Mouse (Mus musculus): Measurements from ENCODE around the gene Zmym6. TPM values are rescaled to one million over a fixed set of nuclear protein-coding genes. Genes with fewer than 3 reads are reported as not detected.
"Not testable (repeated sequence)": the region's sequence is repeated elsewhere in the genome, so short reads cannot be mapped to it uniquely, and the experiment has no call there.

Gene Zmym6
- polyA plus RNA-seq, 1 experiment from 2014 or later: 10.6 TPM

DNA sequence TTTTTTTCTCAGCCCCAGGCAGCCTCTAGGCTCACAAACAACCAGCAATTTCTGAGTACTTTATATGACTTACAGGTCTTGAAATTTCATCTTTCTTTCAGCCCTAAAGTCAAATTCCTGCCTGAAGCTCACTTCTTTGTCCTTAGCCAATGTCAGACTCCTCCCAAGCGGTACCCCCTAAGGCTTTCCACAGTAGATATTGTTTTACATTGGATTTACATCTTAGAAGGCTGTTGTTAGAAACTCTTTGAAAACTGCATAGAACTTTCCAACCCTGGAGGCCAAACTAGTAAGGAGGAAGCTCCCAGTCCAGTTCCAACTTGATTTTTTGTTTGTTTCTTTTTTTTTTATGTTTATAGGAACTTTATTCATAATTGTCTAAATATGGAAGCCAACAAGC lies 13.1 kb upstream of the Zmym6 start:
- no peak overlapping the region for H3K4me2 ChIP-seq
- H3K36me3 ChIP-seq: peaks cover 6% of the 10 kb centered on the region
- H3K9me3 ChIP-seq: peaks cover 2% of the 10 kb centered on the region; the same call in 1 of the 2 replicates
- no peak overlapping the region for H3K4me3 ChIP-seq
- no peaks in the 10 kb centered on the region for H3K27me3 ChIP-seq (replicated peaks)
- no peak overlapping the region for H3K27ac ChIP-seq (replicated peaks)
- H3K9ac ChIP-seq: no peak overlapping the region
- no peak for ATAC-seq (ENCODE audit: extremely low read depth, insufficient number of reproducible peaks, low FRiP score, low TSS enrichment)
- 33% methylated on average over 1 of the region's 1 CpGs for WGBS
- H3K4me1 ChIP-seq: peaks cover 9% of the 10 kb centered on the region; the same call in 1 of the 2 replicates

DNA sequence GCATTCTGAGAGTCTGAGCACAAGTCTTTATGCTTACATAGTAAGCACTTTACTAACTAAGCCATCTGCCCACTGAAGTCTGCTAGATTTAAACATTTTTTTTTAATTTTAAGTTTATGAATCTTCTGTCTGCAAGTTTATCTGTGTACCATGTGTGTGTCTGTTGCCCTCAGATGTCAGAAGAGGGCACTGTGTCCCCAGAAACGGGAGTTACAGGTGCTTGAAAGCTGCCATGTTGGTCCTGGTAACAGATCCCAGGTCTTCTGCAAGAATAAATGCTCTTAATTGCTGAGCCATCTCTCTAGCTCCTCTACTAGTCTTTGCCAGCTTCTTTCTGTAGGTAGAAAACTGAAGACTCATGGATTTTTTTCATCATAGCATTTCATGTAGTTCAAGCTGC lies 2.3 kb upstream of the Zmym6 start:
- Histone ChIP-seq H3K9me3 (no peaks in the 10 kb centered on the region), H3K4me1 (peaks cover 9% of the 10 kb centered on the region), H3K36me3 (no peaks in the 10 kb centered on the region), H3K4me2 (no peak overlapping the region), H3K9ac (no peak overlapping the region), H3K27me3 (replicated peaks) (no peaks in the 10 kb centered on the region), H3K27ac (replicated peaks) (no peak overlapping the region), H3K4me3 (no peak overlapping the region)
- 52% methylated on average over 1 of the region's 1 CpGs for WGBS
- ATAC-seq (ENCODE audit: extremely low read depth, insufficient number of reproducible peaks, low FRiP score, low TSS enrichment): no peak

DNA sequence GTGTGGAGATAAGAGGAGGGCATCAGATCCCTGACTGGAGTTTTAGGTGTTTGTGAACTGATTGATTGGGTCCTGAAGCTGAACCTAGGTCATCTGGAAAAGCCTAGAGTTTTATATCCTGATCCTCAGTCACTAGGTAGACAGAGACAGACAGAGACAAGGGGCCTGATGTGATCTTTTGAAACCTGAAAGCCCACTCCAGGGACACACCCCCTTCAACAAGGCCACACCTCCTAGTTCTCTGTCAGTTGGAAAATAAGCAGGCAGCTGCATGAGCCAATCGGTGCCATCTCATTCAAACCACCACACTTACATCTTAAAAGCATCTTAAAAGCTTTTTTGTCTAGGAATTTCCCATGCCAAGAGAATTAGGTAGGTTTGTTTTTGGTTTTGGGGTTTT lies 3.6 kb downstream of the Zmym6 start:
- Histone ChIP-seq H3K27me3 (replicated peaks) (no peaks in the 10 kb centered on the region), H3K4me2 (no peak overlapping the region), H3K9ac (no peak overlapping the region), H3K4me3 (no peak overlapping the region), H3K36me3 (no peaks in the 10 kb centered on the region), H3K9me3 (no peaks in the 10 kb centered on the region), H3K4me1 (peaks cover 9% of the 10 kb centered on the region), H3K27ac (replicated peaks) (no peak overlapping the region)
- WGBS: 21% methylated on average over 1 of the region's 1 CpGs
- no peak for ATAC-seq (ENCODE audit: extremely low read depth, insufficient number of reproducible peaks, low FRiP score, low TSS enrichment)

DNA sequence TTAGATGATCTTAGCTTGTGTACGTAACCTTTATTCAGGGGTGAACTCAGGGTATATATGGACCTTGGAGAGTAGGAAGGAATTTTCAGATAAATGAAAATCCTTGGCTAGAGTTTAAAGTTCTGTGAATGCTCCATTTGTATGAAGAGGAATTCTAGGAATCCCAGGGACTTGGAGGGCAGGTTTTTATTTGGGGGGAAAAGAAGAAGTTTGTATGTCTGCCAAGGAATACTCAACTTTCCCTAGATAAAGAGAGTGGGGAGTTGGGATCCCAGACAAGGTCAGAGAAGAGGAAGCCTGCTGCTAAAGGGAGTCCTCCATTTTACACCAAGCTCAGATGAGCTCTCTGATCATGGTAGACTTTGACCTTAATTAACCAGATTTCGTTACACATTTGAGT lies 5.9 kb downstream of the Zmym6 start:
- Histone ChIP-seq H3K9ac (no peak overlapping the region), H3K36me3 (peaks cover under 1% of the 10 kb centered on the region; the same call in 1 of the 2 replicates), H3K9me3 (no peaks in the 10 kb centered on the region), H3K27ac (replicated peaks) (no peak overlapping the region), H3K27me3 (replicated peaks) (no peaks in the 10 kb centered on the region), H3K4me2 (no peak overlapping the region), H3K4me3 (no peak overlapping the region), H3K4me1 (peaks cover 2% of the 10 kb centered on the region)
- WGBS: 66% methylated on average over 2 of the region's 2 CpGs
- no peak for ATAC-seq (ENCODE audit: extremely low read depth, insufficient number of reproducible peaks, low FRiP score, low TSS enrichment)

DNA sequence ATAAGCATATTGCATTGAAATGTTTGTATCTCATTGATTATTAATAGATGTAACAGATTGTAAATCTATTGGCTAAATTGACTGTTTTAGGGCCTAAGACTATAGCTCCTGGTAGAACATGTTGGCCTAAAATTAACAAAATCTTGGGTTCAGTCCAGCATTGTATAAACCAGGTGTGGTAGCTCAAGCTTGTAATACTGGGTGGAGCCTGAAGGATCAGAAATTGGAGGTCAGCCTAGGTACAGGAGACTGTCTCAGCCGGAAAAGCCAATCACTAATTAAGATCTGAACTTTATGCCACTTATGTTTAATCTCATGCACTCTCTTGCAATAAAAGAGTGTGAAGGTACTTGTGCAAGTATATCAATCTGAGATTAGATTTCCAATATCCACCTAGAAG lies 8.6 kb downstream of the Zmym6 start:
- no peaks in the 10 kb centered on the region for H3K4me1 ChIP-seq
- H3K36me3 ChIP-seq: peaks cover 22% of the 10 kb centered on the region
- H3K27ac ChIP-seq (replicated peaks): no peak overlapping the region
- ATAC-seq (ENCODE audit: extremely low read depth, insufficient number of reproducible peaks, low FRiP score, low TSS enrichment): no peak
- no peak overlapping the region for H3K4me2 ChIP-seq
- H3K4me3 ChIP-seq: no peak overlapping the region
- H3K27me3 ChIP-seq (replicated peaks): no peaks in the 10 kb centered on the region
- H3K9me3 ChIP-seq: no peaks in the 10 kb centered on the region
- H3K9ac ChIP-seq: no peak overlapping the region
- WGBS: 86% methylated on average over 1 of the region's 1 CpGs

DNA sequence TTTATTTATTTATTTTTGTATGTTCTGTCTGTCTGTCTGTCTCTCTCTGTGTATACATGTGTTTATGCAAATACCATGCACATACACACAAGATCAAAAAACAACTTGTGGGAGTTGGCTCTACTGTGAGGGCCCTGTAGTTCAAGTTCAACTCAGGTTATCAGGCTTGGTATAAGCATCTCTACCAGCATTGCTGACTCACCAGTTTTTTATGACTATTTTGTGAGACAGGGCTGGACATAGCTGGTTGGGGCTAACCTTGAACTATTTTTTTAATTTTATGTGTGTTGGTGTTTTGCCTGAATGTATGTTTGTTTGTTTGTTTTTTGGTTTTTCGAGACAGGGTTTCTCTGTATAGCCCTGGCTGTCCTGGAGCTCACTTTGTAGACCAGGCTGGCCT lies 14.0 kb downstream of the Zmym6 start:
- Histone ChIP-seq H3K4me3 (no peak overlapping the region), H3K9me3 (no peaks in the 10 kb centered on the region), H3K27ac (replicated peaks) (no peak overlapping the region), H3K4me1 (no peaks in the 10 kb centered on the region), H3K4me2 (no peak overlapping the region), H3K27me3 (replicated peaks) (no peaks in the 10 kb centered on the region), H3K36me3 (peaks cover 45% of the 10 kb centered on the region), H3K9ac (no peak overlapping the region)
- 68% methylated on average over 1 of the region's 1 CpGs for WGBS
- ATAC-seq (ENCODE audit: extremely low read depth, insufficient number of reproducible peaks, low FRiP score, low TSS enrichment): no peak

DNA sequence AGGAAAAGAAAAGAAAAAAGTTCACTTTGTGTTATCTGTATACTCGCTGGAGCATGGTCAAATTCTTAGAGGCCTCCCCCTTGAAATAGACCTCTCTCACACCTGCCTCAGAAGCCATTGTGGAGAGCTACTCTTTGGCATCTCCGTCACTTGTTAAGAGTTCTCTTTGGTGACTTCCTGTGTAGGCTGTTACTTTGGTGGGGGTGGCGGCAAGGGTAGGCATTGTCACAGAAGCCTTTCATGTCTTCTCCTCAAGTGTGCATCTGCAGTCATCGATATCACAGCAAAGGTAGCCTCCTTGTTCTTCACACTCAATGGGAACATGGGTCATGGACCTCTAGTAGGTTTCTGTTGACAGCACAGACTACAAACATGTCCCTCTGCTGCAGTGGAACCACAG lies 17.9 kb downstream of the Zmym6 start:
- Histone ChIP-seq H3K36me3 (peaks cover 27% of the 10 kb centered on the region), H3K27ac (replicated peaks) (no peak overlapping the region), H3K4me1 (no peaks in the 10 kb centered on the region), H3K27me3 (replicated peaks) (no peaks in the 10 kb centered on the region), H3K4me3 (no peak overlapping the region), H3K9me3 (no peaks in the 10 kb centered on the region), H3K9ac (no peak overlapping the region), H3K4me2 (no peak overlapping the region)
- WGBS: 80% methylated on average over 4 of the region's 4 CpGs
- ATAC-seq (ENCODE audit: extremely low read depth, insufficient number of reproducible peaks, low FRiP score, low TSS enrichment): no peak

DNA sequence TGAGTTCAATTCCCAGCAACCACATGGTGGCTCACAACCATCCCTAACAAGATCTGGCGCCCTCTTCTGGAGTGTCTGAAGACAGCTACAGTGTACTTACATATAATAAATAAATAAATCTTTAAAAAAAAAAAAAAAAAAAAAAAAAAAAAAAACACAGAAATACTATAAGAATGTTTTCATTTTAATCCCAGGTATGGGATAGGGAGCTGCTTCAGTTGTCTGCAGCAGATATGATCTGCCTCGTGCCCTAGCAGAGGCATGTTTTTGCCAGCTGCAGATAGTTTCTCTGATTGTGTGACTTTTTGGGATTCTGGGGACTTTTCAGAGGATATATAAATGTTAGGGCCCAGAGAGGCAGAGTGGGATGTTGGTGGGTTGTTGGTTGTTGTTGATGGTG lies 22.4 kb downstream of the Zmym6 start:
- peaks cover 20% of the 10 kb centered on the region for H3K36me3 ChIP-seq
- not testable (repeated sequence) for ATAC-seq (ENCODE audit: extremely low read depth, insufficient number of reproducible peaks, low FRiP score, low TSS enrichment); H3K9me3 ChIP-seq; H3K4me3 ChIP-seq; H3K4me2 ChIP-seq; H3K27me3 ChIP-seq (replicated peaks); H3K4me1 ChIP-seq; H3K9ac ChIP-seq; H3K27ac ChIP-seq (replicated peaks)
- 89% methylated on average over 1 of the region's 2 CpGs for WGBS

DNA sequence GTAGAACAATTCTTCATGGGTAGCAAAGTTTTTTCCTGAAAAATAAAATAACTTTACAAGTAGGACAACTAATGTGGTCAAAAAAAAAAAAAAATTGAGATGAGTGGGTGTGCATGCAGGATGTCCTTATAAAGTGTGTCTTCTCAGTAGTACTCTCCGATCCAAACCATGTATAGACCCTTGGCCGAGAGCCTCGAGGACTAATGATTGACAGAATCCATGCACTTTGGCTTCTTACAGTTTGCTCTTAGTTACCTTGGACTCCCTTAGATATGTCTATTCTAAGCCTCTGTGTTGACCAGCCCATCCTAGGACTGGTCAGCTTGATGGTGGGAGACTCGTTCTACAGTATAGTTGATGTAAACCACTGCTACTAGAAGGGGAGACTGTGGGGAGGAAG lies 30.4 kb downstream of the Zmym6 start:
- Histone ChIP-seq H3K9me3 (peaks cover 4% of the 10 kb centered on the region; the same call in 1 of the 2 replicates), H3K9ac (no peak overlapping the region), H3K36me3 (peaks cover 49% of the 10 kb centered on the region), H3K4me3 (no peak overlapping the region), H3K4me1 (no peaks in the 10 kb centered on the region), H3K27me3 (replicated peaks) (no peaks in the 10 kb centered on the region), H3K4me2 (no peak overlapping the region), H3K27ac (replicated peaks) (no peak overlapping the region)
- 87% methylated on average over 4 of the region's 4 CpGs for WGBS
- ATAC-seq (ENCODE audit: extremely low read depth, insufficient number of reproducible peaks, low FRiP score, low TSS enrichment): no peak

DNA sequence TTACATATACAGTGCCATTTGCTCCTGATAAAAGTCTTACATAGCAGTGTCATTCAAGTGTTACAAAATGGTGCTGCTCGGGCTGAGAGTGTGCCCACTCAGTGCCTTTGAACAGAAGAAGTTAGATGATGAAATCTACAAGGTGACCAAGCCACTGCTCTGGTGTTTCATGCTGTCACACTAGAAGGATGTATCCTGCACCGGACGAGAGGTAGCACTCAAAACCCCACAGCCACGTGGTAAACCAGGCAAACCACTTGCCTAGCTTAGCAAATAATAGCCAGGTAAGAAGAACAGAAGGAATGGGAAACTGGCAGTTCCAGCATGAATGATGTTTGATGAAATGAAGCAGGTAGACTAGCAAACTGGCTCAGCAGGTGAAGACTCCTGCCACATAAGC lies 33.4 kb downstream of the Zmym6 start:
- Histone ChIP-seq H3K4me3 (no peak overlapping the region), H3K4me1 (no peaks in the 10 kb centered on the region), H3K27ac (replicated peaks) (no peak overlapping the region), H3K9ac (no peak overlapping the region), H3K9me3 (peaks cover 4% of the 10 kb centered on the region; the same call in 1 of the 2 replicates), H3K36me3 (peaks cover 43% of the 10 kb centered on the region), H3K4me2 (no peak overlapping the region), H3K27me3 (replicated peaks) (no peaks in the 10 kb centered on the region)
- 61% methylated on average over 4 of the region's 4 CpGs for WGBS
- ATAC-seq (ENCODE audit: extremely low read depth, insufficient number of reproducible peaks, low FRiP score, low TSS enrichment): no peak

DNA sequence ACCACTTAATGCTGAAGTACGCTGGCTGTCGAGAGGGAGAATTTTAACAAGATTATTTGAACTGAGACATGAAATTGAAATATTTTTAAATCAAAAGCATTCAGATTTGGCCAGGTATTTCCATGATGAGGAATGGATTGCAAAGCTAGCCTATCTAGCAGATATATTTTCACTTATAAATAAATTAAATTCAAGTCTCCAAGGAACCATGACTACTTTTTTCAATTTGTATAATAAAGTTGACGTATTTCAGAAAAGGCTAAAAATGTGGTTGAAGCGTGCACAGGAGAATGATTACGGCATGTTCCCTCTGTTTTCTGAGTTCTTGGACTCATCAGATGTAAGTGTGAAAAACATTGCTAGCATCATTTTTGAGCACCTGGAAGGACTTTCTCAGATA lies 46.2 kb downstream of the Zmym6 start, which contains the start of gene Tmem35b:
Gene Tmem35b, plus strand, starts transcription at position 301 of the 400 bp plus-strand sequence.
- no peak within 1 kb of the TSS for H3K27ac ChIP-seq (replicated peaks)
- no peak for ATAC-seq (ENCODE audit: extremely low read depth, insufficient number of reproducible peaks, low FRiP score, low TSS enrichment)
- H3K9me3 ChIP-seq: no peaks in the 10 kb centered on the region
- H3K36me3 ChIP-seq: peaks cover 25% of the 10 kb centered on the region
- H3K4me3 ChIP-seq: no peak within 1 kb of the TSS
- 91% methylated on average over 5 of the region's 5 CpGs for WGBS
- H3K4me1 ChIP-seq: peaks cover 11% of the 10 kb centered on the region
- H3K4me2 ChIP-seq: no peak within 1 kb of the TSS
- no peak within 1 kb of the TSS for H3K9ac ChIP-seq
- H3K27me3 ChIP-seq (replicated peaks): no peaks in the 10 kb centered on the region

DNA sequence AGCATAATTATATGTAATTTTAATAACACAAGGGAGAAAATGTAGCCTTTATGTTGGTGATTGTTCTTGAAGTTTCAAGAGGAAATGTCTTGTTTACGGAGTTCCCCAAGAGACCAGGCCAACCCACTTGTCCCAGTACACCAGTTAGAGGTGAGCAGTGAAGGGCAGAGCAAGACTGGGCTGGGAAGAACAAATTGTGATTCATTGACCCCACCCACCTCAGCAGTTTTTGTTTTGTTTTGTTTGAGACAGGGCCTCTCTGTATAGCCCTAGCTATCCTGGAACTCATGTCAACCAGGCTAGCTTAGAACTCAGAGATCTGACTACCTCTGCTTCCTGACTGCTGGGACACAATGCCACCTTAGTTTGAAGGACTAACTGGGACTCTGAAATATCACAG lies 47.1 kb downstream of the Zmym6 start:
- Histone ChIP-seq H3K4me1 (peaks cover 11% of the 10 kb centered on the region), H3K4me3 (no peak overlapping the region), H3K36me3 (peaks cover 34% of the 10 kb centered on the region), H3K4me2 (no peak overlapping the region), H3K9ac (no peak overlapping the region), H3K9me3 (no peaks in the 10 kb centered on the region), H3K27me3 (replicated peaks) (no peaks in the 10 kb centered on the region), H3K27ac (replicated peaks) (no peak overlapping the region)
- WGBS: 83% methylated on average over 1 of the region's 1 CpGs
- no peak for ATAC-seq (ENCODE audit: extremely low read depth, insufficient number of reproducible peaks, low FRiP score, low TSS enrichment)

Measured in heart, embryonic 13.5 days (tissue).